Mouse (Mus musculus) right cerebral cortex, postnatal 36 days (tissue): ENCODE data around the gene Ccdc183.
A peak's percentile ranks its signal among the peaks of the same experiment; 100 is the strongest.

Experiments used
- DNase-seq, 2 experiments: peaks; one replicate each; pipeline ENCODE4 v3.0.0; 2022; ENCODE audit warnings: low spot score in 2 of 2, mixed read lengths in 1 of 2

The Ccdc183 gene

DNA sequence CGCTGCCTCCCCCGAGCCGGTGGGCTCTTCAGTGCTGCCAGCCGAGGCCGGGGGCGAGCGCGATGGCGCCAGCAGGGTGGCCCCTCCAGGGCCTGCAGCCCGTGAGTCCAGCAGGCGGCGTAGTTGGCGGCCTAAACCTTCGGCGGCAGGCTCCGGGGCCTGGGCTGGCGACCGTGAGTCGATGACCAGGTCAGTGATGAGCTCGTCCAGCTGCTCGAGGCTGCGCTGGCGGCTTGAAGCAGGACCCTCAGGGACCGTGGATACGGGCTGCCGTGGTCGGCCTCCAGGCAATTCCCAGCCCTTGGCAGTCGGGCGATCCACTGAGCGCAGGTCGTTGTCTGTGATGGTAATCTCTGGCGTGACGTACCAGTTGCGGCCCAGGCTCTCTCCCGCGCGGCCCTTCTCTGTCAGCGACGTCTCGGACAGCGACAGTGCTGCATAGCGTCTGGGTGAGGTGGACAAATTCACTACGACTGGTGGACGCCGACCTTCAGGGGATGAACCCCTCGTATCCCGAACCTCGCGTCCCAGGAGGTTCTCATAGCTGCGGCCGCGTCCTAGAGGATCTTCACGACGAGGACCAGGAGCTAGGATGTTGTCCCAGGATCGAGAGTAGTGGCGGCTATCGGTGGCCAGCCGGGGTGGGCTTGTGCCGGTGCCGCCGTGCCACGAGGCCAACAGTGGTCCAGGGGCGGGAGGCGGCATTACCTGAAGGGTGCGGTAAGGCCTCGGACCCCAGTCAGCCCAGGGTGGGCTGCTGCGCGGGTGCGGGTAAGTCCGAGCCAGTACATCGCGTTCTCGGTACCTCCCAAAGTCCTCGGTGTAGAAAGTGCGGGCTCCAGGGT lies 39.3 kb downstream of the Ccdc183 start:
- DNase-seq: no peak

DNA sequence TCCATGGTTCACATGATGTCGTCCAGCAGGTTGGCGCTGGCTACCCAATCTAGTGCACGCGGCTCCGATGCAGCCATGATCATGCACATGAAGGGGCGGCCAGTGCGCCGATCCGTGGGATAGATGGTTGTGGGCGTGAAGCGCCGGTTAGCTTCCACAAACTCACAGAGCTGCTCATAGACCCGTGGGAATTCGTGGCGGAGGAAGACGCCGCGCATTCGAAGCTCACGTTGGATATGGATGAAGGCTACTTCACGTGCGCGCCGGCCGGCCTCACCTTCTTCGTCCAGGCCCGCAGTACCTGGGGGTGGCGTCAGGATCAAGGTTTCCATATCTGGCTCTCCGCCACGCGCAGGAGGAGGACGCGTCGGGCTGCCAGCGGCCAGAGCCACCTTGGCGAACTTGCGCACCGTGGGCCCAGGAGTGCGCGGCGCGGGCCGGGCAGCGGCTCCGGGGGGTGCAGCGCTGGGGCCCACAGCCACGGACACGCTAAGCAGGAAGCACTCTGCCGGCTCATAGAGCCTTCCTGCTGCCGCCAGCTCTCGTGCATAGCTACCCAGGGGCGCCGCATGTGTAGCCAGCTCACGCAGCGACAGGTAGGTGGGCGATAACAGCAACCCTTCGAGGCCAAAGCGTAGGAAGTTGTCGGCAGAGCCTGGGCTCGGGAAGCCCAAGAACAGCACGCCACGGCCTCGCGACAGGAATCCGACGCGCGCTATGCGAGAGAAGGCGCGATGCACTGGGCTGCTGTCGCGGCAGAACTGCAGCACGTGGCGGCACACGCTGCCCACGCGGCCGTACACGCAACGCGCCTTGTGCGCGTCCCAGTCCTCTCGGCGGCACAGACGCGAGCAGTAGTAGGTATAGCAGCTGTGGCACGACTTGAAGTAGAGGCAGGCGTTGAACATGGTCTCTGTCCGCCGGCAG lies 40.2 kb downstream of the Ccdc183 start:
- no peak for DNase-seq

DNA sequence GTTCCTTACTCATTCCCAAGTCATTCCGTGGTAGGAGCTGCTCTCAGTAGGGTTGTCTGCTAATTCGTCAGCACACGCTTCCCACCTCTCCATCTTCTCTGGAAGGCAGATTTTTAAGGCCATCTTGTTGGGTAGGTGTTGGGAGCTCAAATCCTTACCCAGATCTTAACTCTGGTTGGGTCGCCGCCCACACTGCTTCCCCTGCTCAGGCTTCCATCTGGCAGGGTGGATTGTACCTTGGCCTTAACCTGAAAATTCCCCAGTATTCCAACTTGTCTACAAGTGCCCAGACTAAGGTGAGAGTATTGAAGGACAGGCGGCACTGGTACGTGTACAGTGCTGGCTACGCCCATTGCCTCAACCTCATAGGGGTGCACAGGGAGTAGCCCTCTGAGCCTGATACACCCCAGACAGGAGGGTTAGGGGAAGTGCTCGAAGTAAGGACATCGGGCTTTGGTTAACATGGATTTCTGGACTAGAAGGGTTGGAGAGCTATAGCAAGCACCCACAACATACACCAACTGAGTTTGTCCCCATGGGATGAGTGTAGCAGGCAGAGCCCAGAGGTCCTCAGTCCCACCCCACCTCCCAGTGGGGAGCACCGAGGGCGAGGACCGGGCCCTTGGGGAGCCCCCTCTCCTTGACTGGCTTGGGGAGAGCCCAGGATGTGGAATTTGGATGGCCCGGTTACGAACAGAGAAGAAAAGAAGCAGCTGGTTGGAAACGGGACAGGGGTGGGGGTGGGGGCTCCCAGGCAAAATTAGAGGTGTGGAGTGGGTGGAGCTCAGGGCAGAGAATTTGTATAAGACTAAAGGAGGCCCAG lies 41.2 kb downstream of the Ccdc183 start:
- DNase-seq: no peak

DNA sequence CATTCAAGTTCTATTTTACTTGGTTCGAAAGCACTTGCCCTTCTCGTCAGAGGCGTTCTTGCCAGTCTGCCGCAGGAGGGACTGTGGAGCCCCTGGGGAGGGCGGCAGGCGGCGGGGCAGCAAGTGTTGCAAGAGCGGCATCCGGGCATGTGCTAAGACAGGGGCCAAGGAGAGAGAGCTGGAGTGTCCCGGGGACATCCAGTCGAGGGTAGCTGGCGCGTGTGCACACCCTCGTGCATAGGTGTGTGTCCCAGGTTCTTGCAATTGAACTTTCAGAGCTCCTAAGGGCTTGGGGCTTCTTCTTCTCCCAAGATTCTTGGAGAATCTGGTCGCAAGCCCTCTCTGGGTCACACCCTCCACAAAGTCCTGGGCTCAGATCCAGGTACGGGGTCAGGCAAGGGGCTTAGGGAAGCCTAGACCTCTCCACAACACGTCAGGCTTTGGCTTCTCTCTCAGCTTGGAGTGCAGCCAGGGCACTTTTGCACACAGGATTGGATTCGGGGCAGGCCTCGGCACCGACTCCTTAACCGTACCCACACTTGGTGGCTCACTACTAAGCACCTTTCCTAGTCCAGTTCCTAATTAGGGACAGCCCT lies 41.9 kb downstream of the Ccdc183 start:
- no peak for DNase-seq

DNA sequence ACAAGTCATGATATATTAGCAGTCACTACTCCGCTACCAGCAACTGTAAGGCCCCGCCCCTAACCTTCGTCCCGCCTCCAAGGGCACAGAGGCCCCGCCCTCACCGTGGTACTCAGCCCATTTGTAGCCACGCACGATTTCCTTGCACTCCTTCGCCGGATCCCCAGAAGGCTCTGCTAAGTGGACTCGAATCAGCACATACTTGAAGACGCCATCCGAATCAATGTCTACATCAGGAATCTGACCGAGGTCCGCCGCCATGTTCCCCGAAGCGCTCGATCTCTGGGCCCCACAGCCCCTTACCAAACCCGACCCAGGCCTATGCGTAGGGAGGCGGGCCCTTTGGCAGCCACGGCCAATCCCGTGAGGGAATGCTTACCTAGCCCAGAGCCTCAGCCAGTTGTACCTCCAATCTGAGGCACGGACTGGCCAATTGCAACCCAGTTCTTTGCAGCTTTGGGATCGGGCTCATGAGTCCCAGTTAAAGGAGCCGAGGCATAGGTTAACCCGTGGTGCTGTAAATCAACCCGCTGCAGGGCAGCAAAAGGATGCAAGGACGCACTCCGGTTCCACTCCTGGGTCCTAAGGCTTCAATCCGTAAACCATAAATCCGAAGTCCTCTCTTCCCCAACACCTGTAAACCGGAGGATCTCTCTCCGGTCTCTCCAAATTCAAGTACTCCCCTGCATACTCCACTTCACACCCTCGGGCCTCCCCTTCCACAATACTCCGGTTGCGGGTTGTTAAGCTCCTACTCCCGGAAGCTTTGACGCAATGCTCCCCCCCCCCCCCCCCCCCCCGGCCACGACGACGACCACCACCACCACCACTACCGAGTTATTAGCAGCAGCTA lies 42.7 kb downstream of the Ccdc183 start, which contains the start of the genes Mamdc4 and Phpt1:
Gene Mamdc4 (minus strand): TSS at position 267 of the 853 bp plus-strand sequence.
Gene Phpt1 (minus strand): TSS at position 646 of the 853 bp plus-strand sequence.
- DNase-seq: peak; percentile 96 to 97

DNA sequence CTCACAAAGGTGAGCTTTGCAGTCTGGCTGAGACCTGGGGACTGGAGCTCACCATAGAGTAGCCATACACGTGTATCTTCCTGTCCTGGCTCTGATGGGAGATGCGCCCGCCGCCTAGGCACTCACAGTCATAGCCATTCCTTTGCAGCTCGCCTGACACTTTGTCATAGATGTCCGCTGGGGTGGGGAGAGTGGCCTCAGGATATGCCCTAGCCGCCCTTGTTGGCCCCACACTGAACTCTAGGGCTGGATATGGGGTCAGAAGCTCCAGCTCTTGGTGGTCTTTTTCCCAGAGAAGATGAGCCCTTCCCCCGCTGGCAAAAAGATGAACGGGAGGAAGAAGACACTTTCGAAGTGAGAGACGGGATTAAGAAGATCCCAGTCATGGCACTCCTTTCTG lies 43.3 kb downstream of the Ccdc183 start:
- DNase-seq: no peak

DNA sequence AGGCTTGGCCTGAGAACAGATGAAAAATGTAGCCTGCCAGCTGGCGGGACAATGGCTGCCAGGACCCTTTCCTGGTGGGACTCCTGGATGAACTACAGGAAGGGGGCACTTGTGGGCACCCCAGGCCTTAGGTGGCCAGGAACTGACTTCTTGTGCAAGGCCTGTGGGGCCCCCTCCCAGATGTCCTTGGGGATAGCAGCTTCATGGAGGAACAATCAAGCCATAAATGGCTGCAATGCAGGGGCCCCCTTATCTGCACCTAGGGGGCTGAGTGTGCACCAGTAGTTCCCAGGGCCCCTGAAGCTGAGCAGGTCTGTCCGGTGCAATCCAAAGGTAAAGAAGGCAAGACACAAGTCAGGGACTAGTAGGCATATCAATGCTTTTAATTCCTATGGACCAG lies 44.4 kb downstream of the Ccdc183 start:
- DNase-seq: no peak

DNA sequence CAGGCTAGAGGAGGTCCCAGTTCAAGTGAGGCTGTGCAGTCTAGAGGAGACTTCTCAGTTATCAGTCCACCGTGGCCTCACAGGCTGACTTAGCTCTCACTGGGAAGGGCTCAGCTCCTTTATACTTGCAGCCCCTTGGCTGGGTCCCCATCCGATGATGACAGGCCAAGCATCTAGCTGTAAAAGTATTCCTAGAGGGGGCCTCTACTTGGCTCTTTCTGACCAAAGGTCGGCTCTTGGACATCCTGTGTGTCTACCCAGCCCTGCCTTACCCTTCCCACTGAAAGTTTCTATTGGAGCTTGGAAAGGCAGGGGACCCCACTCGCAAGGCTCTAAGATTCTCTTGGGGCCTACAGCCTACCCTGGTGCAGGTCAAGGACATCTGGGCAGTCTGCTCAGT lies 46.3 kb downstream of the Ccdc183 start:
- no peak for DNase-seq

DNA sequence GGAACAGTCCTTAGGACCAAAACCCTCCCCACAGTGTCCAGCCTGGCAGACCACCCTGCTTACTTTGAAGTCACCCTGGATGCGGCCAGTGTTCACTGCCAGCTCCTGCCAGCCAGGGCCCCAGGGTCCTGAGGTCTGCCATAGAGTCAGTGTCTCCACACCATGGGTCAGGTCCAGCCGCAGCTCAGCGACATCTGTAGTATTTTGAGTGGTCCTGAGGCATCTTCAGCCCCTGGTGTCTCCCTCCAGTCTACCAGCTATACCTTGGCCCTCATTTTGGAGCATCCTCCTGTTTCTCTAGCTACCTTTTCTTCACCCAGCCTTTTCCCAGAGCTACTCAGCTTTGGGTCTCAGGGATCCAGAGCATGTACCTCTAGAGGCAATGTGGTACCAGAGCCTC lies 48.2 kb downstream of the Ccdc183 start:
- no peak for DNase-seq

DNA sequence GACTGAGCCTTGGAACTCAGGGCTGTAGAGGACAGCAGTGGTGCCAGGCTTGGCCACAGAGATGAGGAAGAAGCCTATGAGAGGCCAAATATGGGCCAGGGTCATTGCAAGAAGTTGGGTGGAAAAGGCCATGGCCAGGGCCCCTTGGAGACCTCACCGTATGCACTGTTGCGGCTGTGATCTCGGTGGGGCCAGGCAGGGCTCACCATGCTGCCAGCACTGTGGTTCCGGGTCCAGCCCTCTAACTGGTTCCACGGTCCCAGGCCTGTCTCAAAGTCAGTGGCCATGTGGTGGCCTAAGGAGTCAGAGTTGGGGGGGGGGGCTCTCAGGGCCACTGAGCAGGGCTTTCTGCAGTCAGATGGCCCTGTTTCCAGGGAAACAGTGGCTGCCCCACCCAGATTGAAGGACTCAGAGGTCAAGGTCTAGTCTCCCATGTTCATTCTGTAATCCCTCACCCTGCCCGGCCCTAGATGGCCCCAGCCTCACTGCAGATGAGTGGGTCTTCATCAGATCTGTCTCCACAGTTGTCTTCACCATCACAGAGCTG lies 48.9 kb downstream of the Ccdc183 start:
- no peak for DNase-seq

DNA sequence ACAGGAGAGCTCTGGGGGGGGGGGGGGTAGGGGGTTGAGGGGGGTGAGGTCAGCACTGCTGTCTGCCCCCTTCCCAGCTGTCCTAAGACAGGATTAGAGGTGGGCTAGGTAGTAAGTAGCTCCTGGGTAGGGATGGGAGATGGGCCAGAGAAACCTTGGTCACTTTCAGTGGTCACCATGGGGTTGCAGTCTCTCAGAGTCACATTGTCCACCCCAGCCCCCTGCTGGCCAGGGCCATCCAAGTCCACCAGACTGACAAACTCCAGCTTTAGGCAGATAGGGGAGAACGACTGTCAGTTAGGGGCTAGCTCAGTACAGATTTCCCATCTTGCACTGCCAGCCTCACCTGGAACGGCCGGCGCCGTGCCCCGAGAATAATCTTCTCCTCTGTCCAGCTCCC lies 50.9 kb downstream of the Ccdc183 start:
- no peak for DNase-seq

DNA sequence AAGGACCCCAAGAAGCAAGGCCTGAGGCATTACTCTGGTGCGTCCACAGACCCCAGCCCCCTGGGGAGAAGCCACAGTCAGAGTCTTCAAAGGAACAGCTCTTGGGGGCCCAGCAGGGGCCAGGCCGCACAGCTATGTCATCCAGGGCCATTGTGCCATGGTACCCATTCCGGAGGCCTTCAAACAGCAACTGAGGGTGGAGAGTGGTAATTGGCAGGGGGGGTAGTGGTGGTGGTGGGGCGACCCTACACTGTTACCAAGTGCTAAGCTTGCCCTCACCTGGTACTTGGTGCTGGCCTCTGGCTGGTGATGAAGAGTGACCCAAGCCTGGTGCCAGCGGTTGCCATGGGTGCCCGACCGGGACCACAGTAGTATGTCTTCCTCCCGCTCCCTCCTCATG lies 51.7 kb downstream of the Ccdc183 start:
- no peak for DNase-seq

DNA sequence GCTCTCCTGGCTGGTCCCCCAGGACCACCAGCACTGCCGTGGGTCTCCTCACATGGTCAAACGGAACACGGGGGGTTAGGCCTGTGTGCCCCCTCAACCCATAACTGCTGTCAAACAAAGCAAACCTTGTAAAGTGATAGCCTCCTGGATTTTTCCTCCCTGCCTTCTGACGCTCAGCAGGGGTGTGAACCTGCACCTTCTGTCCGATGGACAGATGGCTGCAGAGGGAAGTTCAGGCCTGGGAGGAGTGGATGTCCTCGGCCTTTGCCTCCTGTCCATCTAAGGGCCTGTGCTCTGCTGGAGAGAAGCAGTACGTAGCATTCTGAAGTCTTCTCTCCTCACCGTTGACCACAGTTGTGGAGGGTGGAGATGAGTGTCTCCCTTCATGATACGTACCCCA lies 55.5 kb downstream of the Ccdc183 start:
- DNase-seq: no peak

DNA sequence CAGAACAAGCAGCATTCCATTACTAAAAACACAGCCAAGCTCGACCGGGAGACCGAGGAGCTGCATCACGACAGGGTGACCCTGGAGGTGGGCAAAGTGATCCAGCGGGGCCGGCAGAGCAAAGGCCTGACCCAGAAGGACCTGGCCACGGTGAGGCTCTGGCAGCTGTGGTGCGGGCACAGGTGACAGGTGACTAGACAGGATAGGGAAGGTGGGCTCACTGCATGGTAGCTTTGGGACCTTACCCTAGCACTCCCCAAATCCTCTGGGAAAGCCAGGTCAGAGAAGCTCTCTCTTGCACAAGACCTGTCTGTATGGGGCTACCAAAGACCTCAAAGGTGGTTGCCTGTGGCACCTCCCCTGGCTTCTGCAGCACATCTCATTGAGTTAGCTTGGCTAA lies 56.9 kb downstream of the Ccdc183 start:
- no peak for DNase-seq

DNA sequence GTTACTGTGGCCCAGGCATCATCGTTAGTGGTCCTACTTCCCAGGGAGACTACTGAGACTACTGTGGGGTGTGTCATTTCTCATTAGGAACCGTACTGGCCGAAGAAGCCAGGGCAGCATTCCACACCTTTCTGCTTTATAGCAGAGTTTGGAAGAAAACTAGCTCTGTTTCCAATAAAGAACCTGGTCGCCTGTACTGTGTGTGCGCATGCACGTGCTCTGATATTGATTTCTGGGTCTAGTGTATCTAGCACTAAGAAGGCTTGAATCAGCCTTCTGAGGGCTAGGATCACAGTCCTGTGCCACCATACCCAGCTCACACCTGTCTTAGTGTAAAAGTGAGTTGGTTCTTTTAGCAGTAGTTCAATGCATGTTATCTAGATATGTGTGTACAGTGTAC lies 58.7 kb downstream of the Ccdc183 start:
- no peak for DNase-seq
